Mouse (Mus musculus): ENCODE measurements around the gene Dcaf8. TPM values are rescaled to one million over a fixed set of nuclear protein-coding genes. Genes with fewer than 3 reads are reported as not detected.

Dcaf8 gene
- polyA plus RNA-seq, 1 experiment = 72.7 TPM

- no peak overlapping the region for H3K4me3 ChIP-seq (replicated peaks; ENCODE audit: control insufficient read depth, low read depth, low read length)
- no peak for TF ChIP-seq CTCF (IDR thresholded peaks at IDR 0.05; ENCODE audit: control insufficient read depth, insufficient read depth, low read length)
- H3K4me1 ChIP-seq (ENCODE audit: control insufficient read depth, insufficient read depth, low read length) = no peaks in the 10 kb centered on the region; the same call in 1 of the 2 replicates
- no peak overlapping the region for H3K27ac ChIP-seq (ENCODE audit: control insufficient read depth, insufficient read depth, low read depth, low read length, poor library complexity)
- WGBS = 93% methylated on average over 2 of the region's 2 CpGs
Observed at GRCm38 (mm10) chr1:172122671-172123070, 25.2 kb upstream of the Dcaf8 start.

DNA sequence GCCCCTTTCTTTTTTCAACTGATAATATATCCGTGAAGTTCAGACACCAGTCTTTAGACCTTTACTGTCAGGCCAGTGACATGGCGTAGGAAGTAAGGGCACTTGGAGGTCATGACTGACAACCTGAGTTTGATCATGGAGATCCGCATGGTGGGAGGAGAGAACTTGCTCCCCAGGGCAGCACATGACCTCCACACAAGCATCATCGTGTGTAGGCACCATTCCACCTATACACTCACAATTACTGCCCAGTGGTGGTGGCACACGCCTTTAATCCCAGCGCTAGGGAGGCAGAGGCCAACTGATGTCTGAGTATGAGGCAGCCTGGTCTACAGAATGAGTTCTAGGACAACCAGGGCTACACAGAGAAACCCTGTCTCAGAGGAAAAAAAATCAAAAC lies 23.3 kb upstream of the Dcaf8 start:
- H3K4me1 ChIP-seq (ENCODE audit: control insufficient read depth, insufficient read depth, low read length) = no peaks in the 10 kb centered on the region; the same call in 1 of the 2 replicates
- no peak overlapping the region for H3K4me3 ChIP-seq (replicated peaks; ENCODE audit: control insufficient read depth, low read depth, low read length)
- WGBS = 83% methylated on average over 6 of the region's 6 CpGs
- no peak for TF ChIP-seq POLR2A (IDR thresholded peaks at IDR 0.05; ENCODE audit: borderline replicate concordance, control insufficient read depth, low read depth, low read length)
- TF ChIP-seq CTCF (IDR thresholded peaks at IDR 0.05; ENCODE audit: control insufficient read depth, insufficient read depth, low read length) = no peak
- no peak overlapping the region for H3K27ac ChIP-seq (ENCODE audit: control insufficient read depth, insufficient read depth, low read depth, low read length, poor library complexity)

- under 1% methylated on average over 42 of the region's 42 CpGs for WGBS
- peak within 1 kb of the TSS; percentile 25; the same call in 1 of the 2 replicates for H3K27ac ChIP-seq (ENCODE audit: control insufficient read depth, insufficient read depth, low read depth, low read length, poor library complexity)
- no peaks in the 10 kb centered on the region; the same call in 1 of the 2 replicates for H3K4me1 ChIP-seq (ENCODE audit: control insufficient read depth, insufficient read depth, low read length)
- TF ChIP-seq CTCF (IDR thresholded peaks at IDR 0.05; ENCODE audit: control insufficient read depth, insufficient read depth, low read length) = no peak
- TF ChIP-seq POLR2A (IDR thresholded peaks at IDR 0.05; ENCODE audit: borderline replicate concordance, control insufficient read depth, low read depth, low read length) = 0 out of 2 replicates have a peak, but pooled peaks have one; percentile 21
- peak within 1 kb of the TSS; percentile 81 for H3K4me3 ChIP-seq (replicated peaks; ENCODE audit: control insufficient read depth, low read depth, low read length)
Observed at GRCm38 (mm10) chr1:172126376-172127347, 21.2 kb upstream of the Dcaf8 start, which contains the start of gene Pex19. TSS of gene Pex19 (plus strand) at chr1:172126755.

DNA sequence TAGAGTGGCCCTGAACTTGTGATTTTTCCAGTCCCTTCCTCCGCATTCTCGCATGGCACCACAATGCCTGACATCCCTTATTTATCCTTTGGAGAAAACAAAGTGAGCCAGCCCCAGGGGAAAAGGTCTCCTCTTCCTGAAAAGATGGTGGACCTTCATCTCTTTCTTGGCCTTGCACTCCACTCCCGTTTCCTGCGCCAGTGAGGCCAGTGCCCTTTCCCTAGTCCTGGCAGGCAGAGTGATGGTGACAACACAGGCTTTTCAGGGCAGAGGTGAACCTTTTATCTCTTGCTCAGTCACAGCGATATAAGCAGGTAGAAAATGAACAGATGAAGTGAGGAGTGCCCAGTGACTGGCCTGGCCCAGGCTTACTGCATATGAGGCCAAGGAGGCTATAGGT lies 20.4 kb upstream of the Dcaf8 start:
- Histone ChIP-seq H3K4me3 (replicated peaks; ENCODE audit: control insufficient read depth, low read depth, low read length) (peak overlapping the region; percentile 26), H3K4me1 (ENCODE audit: control insufficient read depth, insufficient read depth, low read length) (no peaks in the 10 kb centered on the region; the same call in 1 of the 2 replicates), H3K27ac (ENCODE audit: control insufficient read depth, insufficient read depth, low read depth, low read length, poor library complexity) (no peak overlapping the region)
- WGBS = 59% methylated on average over 5 of the region's 5 CpGs
- TF ChIP-seq POLR2A (IDR thresholded peaks at IDR 0.05; ENCODE audit: borderline replicate concordance, control insufficient read depth, low read depth, low read length) = no peak
- TF ChIP-seq CTCF (IDR thresholded peaks at IDR 0.05; ENCODE audit: control insufficient read depth, insufficient read depth, low read length) = no peak

DNA sequence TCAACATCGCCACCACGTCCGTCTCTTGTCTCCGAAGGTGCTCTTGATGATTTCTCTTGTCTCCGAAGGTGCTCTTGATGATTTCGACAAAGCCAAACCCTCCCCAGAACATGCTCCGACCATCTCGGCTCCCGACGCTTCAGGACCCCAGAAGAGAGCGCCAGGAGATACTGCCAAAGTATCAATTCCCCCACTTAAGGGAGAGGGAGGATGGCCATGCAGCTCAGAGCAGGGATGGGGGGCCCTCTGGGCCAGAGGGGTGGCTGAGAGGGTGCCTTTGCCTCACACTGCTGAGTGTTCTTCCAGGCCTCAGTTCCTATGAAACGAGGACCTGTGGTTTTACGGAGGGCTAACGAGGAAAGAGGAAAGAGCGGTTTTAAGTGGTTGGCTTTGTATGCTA lies 19.3 kb upstream of the Dcaf8 start:
- TF ChIP-seq CTCF (IDR thresholded peaks at IDR 0.05; ENCODE audit: control insufficient read depth, insufficient read depth, low read length) (no peak), POLR2A (IDR thresholded peaks at IDR 0.05; ENCODE audit: borderline replicate concordance, control insufficient read depth, low read depth, low read length) (no peak)
- Histone ChIP-seq H3K27ac (ENCODE audit: control insufficient read depth, insufficient read depth, low read depth, low read length, poor library complexity) (no peak overlapping the region), H3K4me3 (replicated peaks; ENCODE audit: control insufficient read depth, low read depth, low read length) (no peak overlapping the region), H3K4me1 (ENCODE audit: control insufficient read depth, insufficient read depth, low read length) (no peaks in the 10 kb centered on the region; the same call in 1 of the 2 replicates)
- 88% methylated on average over 15 of the region's 15 CpGs for WGBS

GRCm38 (mm10) chr1:172129108-172129507 lies 18.8 kb upstream of the Dcaf8 start:
- no peaks in the 10 kb centered on the region; the same call in 1 of the 2 replicates for H3K4me1 ChIP-seq (ENCODE audit: control insufficient read depth, insufficient read depth, low read length)
- TF ChIP-seq POLR2A (IDR thresholded peaks at IDR 0.05; ENCODE audit: borderline replicate concordance, control insufficient read depth, low read depth, low read length) = no peak
- TF ChIP-seq CTCF (IDR thresholded peaks at IDR 0.05; ENCODE audit: control insufficient read depth, insufficient read depth, low read length) = peak; percentile 28; the same call in 1 of the 2 replicates
- no peak overlapping the region for H3K27ac ChIP-seq (ENCODE audit: control insufficient read depth, insufficient read depth, low read depth, low read length, poor library complexity)
- H3K4me3 ChIP-seq (replicated peaks; ENCODE audit: control insufficient read depth, low read depth, low read length) = no peak overlapping the region
- WGBS = 82% methylated on average over 2 of the region's 2 CpGs

DNA sequence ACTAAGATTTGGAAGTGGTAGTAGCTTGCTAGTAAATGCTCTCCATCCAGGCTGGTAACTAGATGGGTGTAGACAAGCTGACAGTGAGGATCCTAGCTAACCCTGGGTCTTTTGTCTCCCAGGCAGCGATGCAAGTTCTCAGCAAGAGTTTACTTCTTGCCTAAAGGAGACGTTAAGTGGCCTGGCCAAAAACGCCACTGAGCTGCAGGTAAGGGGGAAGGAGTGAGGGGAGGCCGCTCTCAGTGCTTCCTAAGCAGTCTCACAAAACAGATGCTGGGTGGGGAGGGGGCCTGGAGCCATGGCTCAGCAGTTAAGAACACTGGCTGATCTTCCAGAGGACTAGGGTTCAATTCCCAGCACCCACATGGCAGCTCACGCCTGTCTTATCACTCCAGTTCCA lies 18.1 kb upstream of the Dcaf8 start:
- WGBS = 92% methylated on average over 5 of the region's 5 CpGs
- Histone ChIP-seq H3K4me3 (replicated peaks; ENCODE audit: control insufficient read depth, low read depth, low read length) (no peak overlapping the region), H3K4me1 (ENCODE audit: control insufficient read depth, insufficient read depth, low read length) (no peaks in the 10 kb centered on the region; the same call in 1 of the 2 replicates), H3K27ac (ENCODE audit: control insufficient read depth, insufficient read depth, low read depth, low read length, poor library complexity) (no peak overlapping the region)
- TF ChIP-seq CTCF (IDR thresholded peaks at IDR 0.05; ENCODE audit: control insufficient read depth, insufficient read depth, low read length) = no peak
- no peak for TF ChIP-seq POLR2A (IDR thresholded peaks at IDR 0.05; ENCODE audit: borderline replicate concordance, control insufficient read depth, low read depth, low read length)

DNA sequence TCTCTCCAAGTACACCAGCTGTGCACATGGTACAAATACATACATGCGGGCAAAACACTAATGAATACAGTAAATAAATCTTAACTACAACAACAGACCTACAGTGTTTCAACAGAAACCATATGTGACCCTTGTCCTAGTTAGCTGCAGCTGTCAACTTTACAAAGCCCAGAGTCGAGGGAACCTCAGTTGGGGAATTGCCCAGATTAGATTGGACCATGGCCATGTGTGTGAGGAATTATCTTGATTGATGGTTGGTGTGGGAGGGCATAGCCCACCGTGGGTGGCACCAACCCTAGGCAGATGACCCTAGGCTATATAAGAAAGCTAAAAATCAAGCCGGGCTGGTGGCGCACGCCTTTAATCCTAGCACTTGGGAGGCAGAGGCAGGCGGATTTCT lies 15.6 kb upstream of the Dcaf8 start:
- Histone ChIP-seq H3K27ac (ENCODE audit: control insufficient read depth, insufficient read depth, low read depth, low read length, poor library complexity) (no peak overlapping the region), H3K4me3 (replicated peaks; ENCODE audit: control insufficient read depth, low read depth, low read length) (no peak overlapping the region), H3K4me1 (ENCODE audit: control insufficient read depth, insufficient read depth, low read length) (no peaks in the 10 kb centered on the region; the same call in 1 of the 2 replicates)
- TF ChIP-seq CTCF (IDR thresholded peaks at IDR 0.05; ENCODE audit: control insufficient read depth, insufficient read depth, low read length) (no peak), POLR2A (IDR thresholded peaks at IDR 0.05; ENCODE audit: borderline replicate concordance, control insufficient read depth, low read depth, low read length) (no peak)
- WGBS = 88% methylated on average over 7 of the region's 7 CpGs
